Mouse (Mus musculus) lung, postnatal 25 days (tissue): ENCODE data around the gene Rpa3.

Experiments
- DNase-seq: peaks from one replicate; pipeline ENCODE4 v3.0.0; 2022; ENCODE audit warnings: low spot score

The Rpa3 gene

DNA sequence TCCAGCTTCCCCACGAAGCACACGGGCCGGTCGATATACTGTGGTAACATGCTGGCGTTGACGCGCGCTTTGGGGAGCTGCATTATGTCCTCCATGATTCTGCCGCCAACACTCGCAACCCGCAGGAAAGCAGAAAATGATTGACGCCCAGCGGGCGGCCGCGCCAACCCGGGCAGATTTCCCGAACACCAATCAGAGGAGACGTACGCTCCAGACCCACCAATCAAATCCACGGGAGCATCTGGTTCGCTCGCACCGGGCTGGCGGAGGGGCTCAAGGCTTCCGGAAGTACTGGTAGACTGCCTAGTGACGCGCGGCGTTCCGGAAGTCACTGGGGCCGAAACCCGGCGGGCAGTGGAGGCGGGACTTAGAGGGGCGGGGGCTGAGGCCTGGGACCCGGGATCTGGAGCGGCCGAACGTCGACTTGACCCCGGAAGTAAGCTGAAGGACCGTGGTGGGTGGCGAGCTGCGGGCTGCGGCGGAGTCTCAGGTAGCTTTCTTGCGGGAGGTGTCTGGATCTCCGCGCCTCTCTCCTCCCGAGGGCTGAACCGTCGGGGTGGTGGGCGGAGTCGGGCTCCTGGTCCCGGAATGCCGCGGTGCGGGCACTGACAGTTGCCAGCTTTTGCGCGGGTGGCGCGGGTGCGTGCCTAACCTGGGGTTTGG, at the start of gene Rpa3, which contains the start of the genes Umad1 and Gm45062:
TSS of gene Rpa3 (minus strand) at position 170 of the 663 bp plus-strand sequence.
TSS of gene Umad1 (plus strand) at position 285 of the 663 bp plus-strand sequence.
TSS of gene Gm45062 (plus strand) at position 447 of the 663 bp plus-strand sequence.
- DNase-seq = peak; percentile 99

DNA sequence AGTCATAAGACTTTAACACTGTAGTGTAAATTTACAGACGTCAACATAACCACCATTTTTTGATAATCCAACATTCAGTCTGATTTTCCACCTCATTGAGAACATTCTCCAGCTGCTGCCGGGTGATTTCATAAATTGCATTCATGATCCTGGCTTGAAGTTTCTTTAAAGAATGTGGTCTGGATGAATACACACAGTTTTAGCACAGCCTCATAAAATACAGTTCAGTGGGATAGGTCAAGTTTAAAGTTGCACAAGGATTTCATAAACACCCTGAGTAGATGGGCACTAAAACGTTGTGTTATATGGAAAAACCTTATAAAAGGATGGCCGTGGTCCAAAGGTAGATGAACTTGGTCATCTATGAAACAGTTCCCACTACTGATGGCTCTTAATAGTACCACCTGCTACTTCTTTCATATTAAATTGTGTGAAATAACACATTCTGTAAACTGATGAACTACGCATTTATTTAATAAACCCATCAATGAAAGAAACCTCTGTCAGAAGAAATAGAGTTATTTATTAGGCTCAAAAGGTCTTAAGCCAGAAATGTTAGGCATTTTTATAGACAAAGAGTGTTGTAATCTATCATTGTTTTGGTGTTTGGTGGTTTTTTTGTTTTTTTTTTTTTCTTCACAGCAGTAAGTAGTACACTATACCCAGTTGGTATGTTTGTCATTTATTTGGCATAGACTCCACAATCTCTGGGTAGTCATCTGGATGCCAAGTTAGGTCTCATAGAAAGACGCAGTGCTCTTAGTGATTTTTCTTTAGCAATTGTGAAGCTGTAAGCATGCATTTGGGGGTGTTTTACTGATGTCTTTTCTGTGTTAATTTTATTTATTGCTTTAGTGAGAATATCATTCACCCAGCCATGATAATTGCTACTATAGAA, 49.2 kb upstream of the Rpa3 start:
- no peak for DNase-seq

DNA sequence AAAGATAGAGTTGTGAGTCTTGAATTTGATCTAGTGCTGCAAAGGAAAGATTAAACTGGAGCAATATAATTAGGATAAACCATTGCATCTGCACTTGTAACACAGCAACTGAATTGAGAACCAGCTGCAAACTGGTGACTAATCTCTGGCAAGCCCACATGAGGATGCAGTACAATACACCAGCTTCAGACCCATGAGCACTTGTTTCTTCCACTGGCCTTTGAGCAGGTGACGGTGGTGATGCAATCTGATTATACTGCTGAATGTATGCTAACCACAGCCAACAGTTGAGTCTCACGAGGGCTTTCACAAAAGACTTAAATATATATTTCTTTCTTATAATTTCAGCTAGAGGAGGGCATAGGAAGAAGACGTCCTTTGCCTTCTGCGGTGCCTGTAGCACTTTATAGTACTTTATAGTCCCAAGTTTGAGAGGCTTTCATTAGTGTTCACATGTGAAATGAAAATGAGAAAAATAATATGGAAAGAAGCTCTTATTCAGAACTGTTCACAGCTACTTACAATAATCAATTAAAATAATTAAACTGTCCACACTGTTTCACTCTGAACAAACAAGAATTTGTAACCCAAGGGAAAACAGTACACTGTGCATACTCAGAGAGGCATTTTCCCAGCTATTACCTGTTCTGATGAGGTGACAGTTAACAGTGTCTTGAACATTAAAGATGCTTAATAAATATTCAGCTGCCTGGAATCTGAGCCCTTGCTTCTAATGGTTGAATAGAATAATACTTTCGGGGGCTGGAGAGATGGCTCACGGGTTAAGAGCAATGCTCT, 40.3 kb upstream of the Rpa3 start:
- no peak for DNase-seq

DNA sequence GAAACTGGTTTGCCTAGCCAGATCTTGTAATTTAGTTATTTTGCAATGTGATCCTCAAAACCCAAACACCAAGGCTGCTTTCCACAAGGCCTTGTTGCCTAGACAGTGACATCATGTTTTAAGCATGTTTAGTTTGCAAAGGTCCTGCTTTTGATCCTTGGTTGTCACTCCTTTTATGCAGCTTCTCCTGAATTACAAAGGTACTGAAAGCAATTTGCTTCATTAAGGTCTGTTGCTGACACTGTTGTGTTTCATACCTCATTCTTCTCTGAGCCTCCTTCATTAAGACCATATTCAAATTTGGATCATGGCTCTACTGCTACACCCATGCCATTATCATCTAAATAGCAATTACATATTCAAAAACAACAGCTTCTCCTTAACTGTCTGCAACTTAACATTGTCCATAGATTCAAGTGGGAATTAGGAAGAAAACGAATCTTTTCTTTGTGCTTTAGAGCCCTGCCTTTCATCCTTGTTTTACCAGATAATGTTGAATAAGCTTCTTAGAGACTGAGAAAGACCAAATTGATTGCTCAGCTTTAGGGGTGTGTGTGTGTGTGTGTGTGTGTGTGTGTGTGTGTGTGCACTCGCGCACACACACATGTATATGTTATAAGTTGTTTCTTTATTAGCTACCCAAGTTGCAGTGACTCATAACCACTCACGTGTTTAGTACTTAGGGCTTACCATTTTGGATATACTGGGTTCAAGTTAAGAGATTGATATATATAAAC, 35.2 kb upstream of the Rpa3 start:
- no peak for DNase-seq

DNA sequence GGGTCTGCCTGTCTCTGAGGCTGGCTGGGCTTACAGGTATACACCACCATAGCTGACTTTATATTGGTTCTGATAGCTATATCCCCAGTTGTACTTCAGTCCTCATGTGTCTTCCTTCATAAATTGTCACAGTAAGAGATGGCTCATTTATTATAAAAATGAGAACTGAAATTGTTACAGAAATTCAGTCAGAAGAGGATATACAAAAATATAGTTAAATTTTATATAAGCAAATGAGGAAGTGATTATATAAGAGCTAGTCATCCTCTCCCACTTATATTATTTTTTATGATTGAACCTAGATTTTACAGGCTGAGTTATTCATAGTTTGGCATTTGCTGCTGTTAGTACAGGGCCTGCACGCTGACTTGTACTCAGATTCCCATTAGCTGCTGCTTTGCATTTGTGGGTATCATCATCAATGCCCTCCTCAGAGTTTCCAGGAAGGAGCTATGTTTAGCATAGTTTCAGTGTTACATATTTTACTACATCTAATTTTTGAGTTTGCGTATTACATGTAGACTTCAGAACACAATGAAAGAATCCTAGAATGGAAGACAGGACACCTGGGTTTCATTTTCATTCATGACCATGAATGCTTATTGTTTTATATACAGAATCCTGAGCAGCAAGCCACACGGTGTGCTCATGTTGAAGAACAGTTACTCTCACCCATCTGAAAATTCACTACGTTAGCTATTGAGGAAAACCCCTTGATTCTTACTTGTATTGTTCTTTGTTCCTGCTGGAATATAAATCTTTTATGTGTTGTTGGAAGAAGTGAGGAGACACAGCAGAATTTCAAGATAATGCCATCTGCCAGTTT, 30.0 kb upstream of the Rpa3 start:
- no peak for DNase-seq

DNA sequence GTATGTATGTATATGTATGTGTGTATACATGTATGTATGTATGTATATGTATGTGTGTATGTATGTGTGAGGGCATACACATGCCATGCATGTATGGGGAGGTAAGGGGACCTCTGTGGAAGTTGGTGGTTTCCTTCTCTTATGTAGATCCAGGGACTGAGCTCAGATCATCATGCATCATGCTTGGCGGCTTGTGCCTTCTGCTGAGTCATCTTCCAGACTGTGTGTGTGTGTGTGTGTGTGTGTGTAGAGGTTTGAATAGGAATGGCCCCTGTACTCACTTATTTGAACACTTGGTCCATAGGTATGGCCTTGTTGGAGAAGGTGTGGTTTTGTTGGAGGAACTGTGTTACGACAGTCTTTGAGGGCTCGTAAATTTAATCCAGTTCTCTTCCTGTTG, 27.2 kb upstream of the Rpa3 start:
- DNase-seq = no peak

DNA sequence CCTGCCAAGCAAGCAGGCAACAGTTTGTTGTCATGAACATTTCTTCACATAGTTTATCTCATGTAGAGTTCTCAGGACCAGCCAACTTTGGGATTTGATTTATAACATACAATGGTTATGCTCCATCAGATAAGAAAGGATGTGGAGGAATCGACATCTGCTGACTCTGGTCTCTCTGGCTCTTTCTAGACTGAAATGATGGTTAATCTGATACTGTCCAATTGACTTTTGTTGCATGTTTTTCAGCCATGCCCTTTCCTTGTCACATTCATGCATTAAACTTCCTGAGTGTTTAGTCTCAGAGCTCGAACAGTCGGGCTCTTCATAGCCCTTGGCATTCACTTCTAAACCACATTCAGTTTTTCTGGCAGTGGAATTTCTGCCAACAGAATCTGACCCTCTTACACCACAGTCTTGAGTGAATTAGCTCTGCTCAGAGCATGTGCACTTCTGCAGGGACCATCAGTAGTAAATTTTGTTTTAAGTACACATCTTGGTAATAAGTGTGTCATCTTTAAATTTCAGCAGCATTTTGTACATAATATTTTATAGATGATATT, 26.5 kb upstream of the Rpa3 start:
- DNase-seq = no peak

DNA sequence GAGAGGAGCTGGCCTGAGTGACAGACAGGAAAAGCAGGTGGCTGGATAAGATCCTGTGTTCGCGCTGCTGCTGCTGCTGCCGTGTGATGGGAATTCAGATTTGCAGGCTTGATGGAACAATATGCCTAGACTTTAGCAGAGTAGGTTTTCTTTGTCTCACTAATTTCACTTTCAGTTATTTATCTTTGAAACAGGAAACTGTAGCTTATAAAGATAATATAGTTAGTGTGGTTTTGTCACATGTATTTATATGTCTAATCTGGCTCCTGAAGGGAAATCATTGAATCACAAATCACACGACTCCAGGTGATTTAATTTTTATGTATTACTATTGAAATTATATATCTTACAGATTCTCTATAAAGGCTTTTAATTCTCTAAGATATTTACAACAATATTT, 24.3 kb upstream of the Rpa3 start:
- DNase-seq = no peak

DNA sequence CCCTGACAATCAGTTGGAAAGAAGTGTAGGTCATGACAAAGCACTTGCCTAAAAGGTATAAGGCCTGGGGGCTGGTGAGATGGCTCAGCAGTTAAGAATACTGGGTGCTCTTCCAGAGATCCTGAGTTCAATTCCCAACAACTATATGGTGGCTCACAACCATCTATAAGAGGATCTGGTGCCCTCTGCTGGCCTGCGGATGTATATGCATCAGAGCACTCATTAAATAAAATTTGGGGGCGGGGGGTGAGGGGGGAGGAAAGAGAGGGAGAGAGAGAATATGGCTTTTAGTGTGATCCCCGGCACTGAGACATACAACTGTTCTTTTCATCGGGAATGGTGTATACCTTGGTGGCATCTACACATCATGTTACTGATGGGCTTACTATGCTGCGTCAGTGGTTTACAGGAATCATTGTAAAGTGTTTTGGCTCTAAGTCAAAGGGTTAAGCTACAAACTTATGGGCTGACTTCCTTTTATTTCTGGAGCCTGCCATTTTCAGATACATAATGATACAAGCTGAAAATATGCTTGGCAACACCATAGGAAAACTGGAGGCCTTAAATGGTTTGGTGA, 19.5 kb upstream of the Rpa3 start:
- DNase-seq = no peak

DNA sequence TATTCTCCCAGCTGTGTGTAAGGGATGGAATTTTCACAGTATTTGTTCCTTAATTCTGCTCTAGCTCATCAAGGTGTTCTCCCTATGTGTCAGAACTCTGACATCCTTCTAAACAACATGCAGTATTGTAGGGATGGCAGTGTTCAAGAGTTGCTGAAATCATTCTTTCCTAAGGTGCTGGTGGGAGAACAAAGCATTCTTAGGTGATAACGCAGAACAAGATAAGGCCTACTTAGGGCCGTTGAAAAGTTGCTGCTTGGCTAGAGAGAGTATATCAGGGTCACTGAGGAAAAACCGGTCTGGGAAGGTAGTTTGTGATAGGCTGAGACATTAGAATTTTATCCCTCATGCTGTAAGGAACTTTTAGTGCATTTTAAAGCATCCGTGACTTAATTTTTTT, 17.5 kb upstream of the Rpa3 start:
- no peak for DNase-seq

DNA sequence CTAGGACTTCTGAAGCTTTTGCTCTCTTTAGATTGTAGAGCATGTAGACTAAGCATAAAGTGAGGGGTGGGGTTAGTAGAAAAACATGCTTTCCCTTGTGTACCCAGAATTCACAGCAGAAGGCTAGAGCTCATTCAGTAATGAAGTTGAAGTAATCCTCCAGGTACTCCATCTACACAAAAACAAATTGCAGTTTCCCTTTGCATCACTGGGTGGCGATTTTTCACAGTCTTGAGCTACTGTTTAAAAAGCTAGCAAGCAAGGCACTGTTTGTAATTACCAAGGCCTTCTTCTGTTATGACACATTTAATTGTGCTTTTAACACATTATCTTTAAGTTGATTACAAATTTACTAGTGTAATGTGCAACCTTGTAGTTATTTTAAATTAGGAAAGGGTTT, 16.1 kb upstream of the Rpa3 start:
- peak; percentile 83 for DNase-seq

DNA sequence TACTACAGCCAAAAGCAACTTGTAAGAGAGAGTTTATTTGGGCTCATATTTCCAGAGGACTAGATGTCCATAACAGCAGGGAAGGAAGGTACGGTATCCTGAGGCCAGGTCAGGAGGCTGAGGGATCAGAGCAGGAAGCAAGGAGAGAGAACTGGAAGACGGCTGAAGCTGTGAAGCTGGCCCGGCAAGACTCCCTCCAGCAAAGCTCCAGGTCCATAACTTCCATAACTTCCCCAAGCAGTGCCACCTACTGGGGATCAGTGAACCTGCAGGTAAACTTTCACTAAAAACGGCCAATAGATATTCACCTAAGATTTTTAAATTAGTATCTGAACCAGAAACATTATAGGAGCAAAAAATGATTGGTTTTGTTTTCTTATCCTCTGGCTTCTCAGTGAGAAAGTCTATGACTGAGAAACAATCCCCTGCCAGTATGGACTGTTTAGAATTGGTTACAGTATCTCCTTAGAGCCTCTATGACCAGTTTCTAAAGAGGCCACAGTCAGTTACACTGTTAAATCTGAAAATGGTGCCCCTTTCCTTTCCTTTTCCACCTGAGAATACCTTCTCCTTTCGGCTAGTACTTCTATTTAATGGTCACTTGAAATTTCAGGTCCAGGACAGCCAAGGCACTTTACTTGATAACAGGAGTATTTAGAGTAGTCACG, 15.5 kb upstream of the Rpa3 start:
- DNase-seq = peak; percentile 67

DNA sequence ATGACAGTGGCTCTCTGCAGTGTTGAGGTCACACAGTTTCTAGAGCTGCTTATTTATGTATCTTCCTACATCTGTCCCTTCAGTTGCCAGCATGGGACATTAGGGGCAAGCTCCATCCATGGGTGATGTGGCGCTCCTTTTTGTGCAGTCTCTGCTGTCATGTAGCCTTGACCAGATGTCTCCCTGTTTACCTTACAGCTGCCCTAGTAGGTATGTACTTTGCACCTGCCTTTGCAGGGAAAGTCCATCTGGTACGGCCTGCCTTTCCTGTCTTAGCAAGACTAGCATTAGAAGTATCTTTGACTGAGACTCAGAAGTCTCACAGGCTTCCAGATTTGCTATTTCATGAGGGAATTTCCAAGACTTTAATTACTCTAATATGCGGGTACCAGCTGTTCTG, 12.1 kb upstream of the Rpa3 start:
- DNase-seq = no peak

DNA sequence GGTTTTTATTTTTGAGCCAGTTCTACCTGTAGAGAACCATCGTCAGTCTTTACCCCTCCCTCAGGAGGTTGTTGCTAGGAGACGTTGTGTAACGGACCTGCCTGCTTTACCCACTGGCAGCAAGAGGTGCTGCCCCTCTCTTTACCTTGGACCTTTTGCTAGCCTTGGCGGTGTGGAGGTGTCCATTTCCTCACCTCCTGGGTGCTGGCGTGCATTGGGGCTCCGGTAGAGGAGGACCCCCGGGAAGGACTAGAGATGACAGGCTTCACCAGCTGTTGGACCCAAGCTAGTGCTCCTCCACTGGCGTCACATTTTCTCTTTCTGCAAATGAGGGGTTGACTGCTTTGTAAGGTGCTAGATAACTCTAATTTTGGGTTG, 683 bp upstream of the Rpa3 start:
- DNase-seq = no peak

DNA sequence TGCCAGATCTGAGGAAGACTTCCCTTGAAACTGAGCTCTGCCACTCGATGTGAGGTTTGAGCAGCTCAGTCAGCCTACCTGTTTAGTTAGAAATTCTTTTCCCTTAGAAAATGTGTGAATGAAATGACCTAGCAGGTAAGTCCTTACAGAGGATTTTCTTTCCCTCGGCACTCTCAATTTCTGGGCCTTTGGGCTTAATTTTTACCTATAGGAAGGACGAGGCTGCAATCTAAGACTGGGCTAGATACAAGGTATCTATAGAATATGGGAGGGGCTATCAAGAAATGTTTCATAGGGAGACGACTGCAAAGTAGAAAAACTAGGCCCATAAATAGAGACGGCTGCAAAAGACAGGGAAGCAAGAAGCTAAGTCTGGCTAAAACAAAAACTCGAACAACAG, 657 bp downstream of the Rpa3 start:
- no peak for DNase-seq

DNA sequence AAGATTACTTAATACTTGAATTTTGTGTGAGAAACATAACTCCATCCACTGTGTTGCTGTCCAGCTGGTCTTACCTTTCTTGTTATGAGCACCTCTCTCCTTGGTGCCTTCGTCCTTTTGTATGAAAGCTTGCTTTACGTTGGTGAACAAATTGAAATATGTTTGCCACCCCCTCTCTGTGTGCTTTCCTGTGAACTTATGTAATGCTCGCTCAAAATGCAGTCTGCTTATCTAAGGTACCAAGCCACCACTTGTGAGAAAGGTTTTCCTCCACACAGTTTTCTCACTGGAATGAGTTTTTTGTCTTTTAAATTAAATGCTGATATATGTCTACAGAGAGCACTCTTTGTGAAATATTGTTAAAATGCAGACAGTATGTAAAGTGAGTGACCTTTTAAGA, 30.4 kb downstream of the Rpa3 start:
- DNase-seq = no peak

DNA sequence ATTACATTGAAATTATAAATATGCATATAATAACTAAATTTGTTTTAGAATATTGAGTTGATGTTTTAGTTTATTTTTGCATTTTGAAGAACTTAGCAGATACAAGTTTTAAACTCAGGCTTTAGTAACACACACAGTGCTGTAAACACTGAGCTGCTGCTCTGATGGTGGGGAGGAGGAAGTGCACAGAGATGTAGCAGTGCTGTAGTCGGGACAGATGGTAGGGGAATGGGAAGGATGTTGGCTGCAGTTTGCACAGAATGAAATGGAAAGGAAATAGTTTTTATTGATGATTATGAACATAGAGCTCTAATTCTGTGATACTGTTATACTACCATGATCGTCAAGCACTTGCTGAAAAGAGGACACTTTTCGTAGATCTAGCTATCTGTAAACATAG, 31.9 kb downstream of the Rpa3 start:
- DNase-seq = no peak

DNA sequence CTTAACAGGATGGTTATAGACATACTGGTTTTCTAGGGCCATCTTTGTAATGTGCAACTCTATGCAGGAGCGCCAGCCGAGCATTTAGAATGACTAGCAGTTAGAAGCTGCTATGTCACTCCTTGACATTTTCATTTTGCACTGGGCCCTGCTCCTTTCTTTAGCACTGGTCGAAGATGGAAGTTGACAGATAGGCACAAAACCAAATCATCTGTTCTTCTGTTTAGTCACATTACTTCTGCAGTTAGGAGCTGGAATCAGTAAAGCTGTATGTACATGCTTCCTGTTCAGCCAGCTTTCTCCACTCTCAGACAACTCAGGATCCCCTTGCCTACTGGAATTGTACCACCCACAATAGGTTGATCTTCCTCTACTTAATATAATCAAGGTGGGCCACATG, 48.3 kb downstream of the Rpa3 start:
- no peak for DNase-seq

DNA sequence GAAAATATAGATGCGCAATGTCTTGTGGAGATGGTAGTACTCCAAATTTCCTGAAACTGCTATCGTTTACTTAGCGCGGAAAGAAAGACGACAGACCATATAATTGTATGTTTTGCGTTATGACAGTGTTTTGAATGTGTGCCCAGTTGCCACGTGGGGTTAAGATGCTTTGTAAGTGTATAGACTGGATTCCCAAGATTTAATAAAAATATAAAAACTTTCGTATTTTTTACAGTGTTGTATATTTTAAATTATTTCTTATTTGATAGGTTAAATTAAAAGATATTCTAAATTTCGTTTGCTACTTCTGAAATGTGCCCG, 49.1 kb downstream of the Rpa3 start:
- no peak for DNase-seq
